In genomic region chr16:72553713-72554112, GRCm38 (mm10) we compare ENCODE assay signal across 23 mouse cellular contexts.
DNase-seq lines count a peak whose midpoint lies in the region; ATAC-seq lines count a peak whose summit lies in the region.
"Had no signal": no experiment of that assay in that cellular context is flagged by ENCODE, and none has a peak within 500 bp of the region (broad histone marks: within the 10 kb centered on the region; RNA-seq: fewer than 3 reads in every experiment).

No protein-coding gene starts in this region.

- peak; percentile 32; the same call in 1 of the 2 replicates for ATAC-seq in forebrain, embryonic 14.5 days
- no peak for ATAC-seq in forebrain, embryonic 12.5 days (ENCODE audit: low FRiP score)
- ATAC-seq in neural tube, embryonic 12.5 days (ENCODE audit: low FRiP score, low read depth), result 0 out of 2 replicates have a peak, but pooled peaks have one; percentile 63
- ATAC-seq in kidney, embryonic 16.5 days (ENCODE audit: low FRiP score, low TSS enrichment), result no peak
- ATAC-seq: activated CD4-positive, CD25-positive, alpha-beta regulatory T cell, adult 4 months; forebrain, embryonic 16.5 days; intestine, embryonic 16.5 days; Patski had no signal

- H3K9me3 ChIP-seq in forebrain, embryonic 14.5 days (replicated peaks; ENCODE audit: control insufficient read depth, low read length), result no peaks in the 10 kb centered on the region
- H3K9me3 ChIP-seq in forebrain, embryonic 12.5 days, result no peaks in the 10 kb centered on the region
- H3K9me3 ChIP-seq in neural tube, embryonic 12.5 days, result no peaks in the 10 kb centered on the region
- no peaks in the 10 kb centered on the region for H3K9me3 ChIP-seq in kidney, embryonic 16.5 days (ENCODE audit: low read length)
- H3K9me3 ChIP-seq: embryonic facial prominence, embryonic 12.5 days; heart, embryonic 15.5 days had no signal

- no peak overlapping the region for H3K4me2 ChIP-seq in forebrain, embryonic 14.5 days (ENCODE audit: low read length)
- H3K4me2 ChIP-seq in forebrain, embryonic 12.5 days, result no peak overlapping the region
- peak overlapping the region; percentile 24; the same call in 1 of the 2 replicates for H3K4me2 ChIP-seq in neural tube, embryonic 12.5 days (replicated peaks)
- H3K4me2 ChIP-seq in kidney, embryonic 16.5 days (replicated peaks; ENCODE audit: low read depth, low read length), result no peak overlapping the region
- H3K4me2 ChIP-seq: embryonic facial prominence, embryonic 12.5 days; heart, embryonic 11.5 days; heart, embryonic 15.5 days; hindbrain, embryonic 14.5 days had no signal

- WGBS in forebrain, embryonic 14.5 days, result 5% methylated on average over 5 of the region's 5 CpGs
- WGBS in forebrain, embryonic 12.5 days, result 14% methylated on average over 5 of the region's 5 CpGs
- 14% methylated on average over 5 of the region's 5 CpGs for WGBS in neural tube, embryonic 12.5 days
- WGBS in kidney, embryonic 16.5 days, result 43% methylated on average over 5 of the region's 5 CpGs

- H3K36me3 ChIP-seq in forebrain, embryonic 14.5 days (ENCODE audit: control insufficient read depth, insufficient read depth, low read length), result no peaks in the 10 kb centered on the region
- no peaks in the 10 kb centered on the region for H3K36me3 ChIP-seq in forebrain, embryonic 12.5 days (replicated peaks)
- no peaks in the 10 kb centered on the region for H3K36me3 ChIP-seq in neural tube, embryonic 12.5 days
- H3K36me3 ChIP-seq in kidney, embryonic 16.5 days (ENCODE audit: insufficient read depth, low read length), result no peaks in the 10 kb centered on the region
- H3K36me3 ChIP-seq: embryonic facial prominence, embryonic 12.5 days; heart, embryonic 15.5 days had no signal

- H3K27ac ChIP-seq in forebrain, embryonic 14.5 days (ENCODE audit: low read depth, low read length), result no peak overlapping the region
- H3K27ac ChIP-seq in forebrain, embryonic 12.5 days, result no peak overlapping the region
- no peak overlapping the region for H3K27ac ChIP-seq in neural tube, embryonic 12.5 days
- H3K27ac ChIP-seq in kidney, embryonic 16.5 days (ENCODE audit: low read length), result no peak overlapping the region
- H3K27ac ChIP-seq: embryonic facial prominence, embryonic 12.5 days; heart, adult 2 months; heart, embryonic 15.5 days; hindbrain, embryonic 14.5 days had no signal

- no peaks in the 10 kb centered on the region for H3K4me1 ChIP-seq in forebrain, embryonic 14.5 days (ENCODE audit: control insufficient read depth, insufficient read depth, low read length)
- H3K4me1 ChIP-seq in forebrain, embryonic 12.5 days, result peaks cover 21% of the 10 kb centered on the region
- H3K4me1 ChIP-seq in neural tube, embryonic 12.5 days, result peaks cover 13% of the 10 kb centered on the region
- H3K4me1 ChIP-seq in kidney, embryonic 16.5 days (ENCODE audit: insufficient read depth, low read length), result no peaks in the 10 kb centered on the region
- H3K4me1 ChIP-seq: embryonic facial prominence, embryonic 12.5 days; heart, embryonic 15.5 days had no signal

- no peaks in the 10 kb centered on the region for H3K27me3 ChIP-seq in forebrain, embryonic 14.5 days (replicated peaks; ENCODE audit: control insufficient read depth, insufficient read depth, low read length)
- H3K27me3 ChIP-seq in forebrain, embryonic 12.5 days, result no peaks in the 10 kb centered on the region
- no peaks in the 10 kb centered on the region for H3K27me3 ChIP-seq in neural tube, embryonic 12.5 days (replicated peaks)
- no peaks in the 10 kb centered on the region for H3K27me3 ChIP-seq in kidney, embryonic 16.5 days (ENCODE audit: insufficient read depth, low read length)
- H3K27me3 ChIP-seq: CH12.LX; embryonic facial prominence, embryonic 12.5 days; heart, embryonic 15.5 days had no signal

- DNase-seq in forebrain, embryonic 14.5 days (ENCODE audit: low spot score), result peak; percentile 21
- DNase-seq in neural tube, embryonic 10.5 days (ENCODE audit: extremely low spot score, low spot score), result no peak
- DNase-seq in embryo, embryonic 9.5 days (ENCODE audit: extremely low spot score), result peak; percentile 15
- DNase-seq in adipocyte (ENCODE audit: low spot score), result no peak
- DNase-seq: adrenal gland, adult 2 months; adrenal gland, postnatal 25 days; cerebellum, adult 2 months; cerebellum, postnatal 14 days; gastrocnemius, postnatal 14 days; heart, adult 2 months; heart, postnatal 14 days had no signal

- H3K4me3 ChIP-seq in forebrain, embryonic 14.5 days (ENCODE audit: low read depth, low read length), result no peak overlapping the region
- H3K4me3 ChIP-seq in forebrain, embryonic 12.5 days (replicated peaks), result no peak overlapping the region
- H3K4me3 ChIP-seq in neural tube, embryonic 12.5 days, result no peak overlapping the region
- no peak overlapping the region for H3K4me3 ChIP-seq in kidney, embryonic 16.5 days (ENCODE audit: low read length)
- H3K4me3 ChIP-seq: embryonic facial prominence, embryonic 12.5 days; heart, adult 2 months; heart, embryonic 15.5 days had no signal

- H3K9ac ChIP-seq in forebrain, embryonic 14.5 days (ENCODE audit: low read length), result no peak overlapping the region
- H3K9ac ChIP-seq in forebrain, embryonic 12.5 days, result no peak overlapping the region
- H3K9ac ChIP-seq in neural tube, embryonic 12.5 days, result no peak overlapping the region
- no peak overlapping the region for H3K9ac ChIP-seq in kidney, embryonic 16.5 days (replicated peaks; ENCODE audit: low read length)
- H3K9ac ChIP-seq: embryonic facial prominence, embryonic 12.5 days; heart, embryonic 15.5 days; hindbrain, embryonic 14.5 days had no signal

Comparison
In these comparisons a context has a peak if more than half of its experiments do, and no peak if none do; other contexts are left out.
1. ATAC-seq: peak in forebrain, embryonic 14.5 days (single experiment) and neural tube, embryonic 12.5 days (single experiment); none in forebrain, embryonic 12.5 days (single experiment) and kidney, embryonic 16.5 days (single experiment).
2. DNase-seq: peak in forebrain, embryonic 14.5 days (single experiment) and embryo, embryonic 9.5 days (single experiment); none in neural tube, embryonic 10.5 days (single experiment) and adipocyte (single experiment).